Mouse (Mus musculus) right cerebral cortex, adult 2 months (tissue): ENCODE data around the gene Kdm2a.

Experiments used
- DNase-seq, 2 experiments: peaks; one replicate each; pipeline ENCODE4 v3.0.0; 2021 to 2022; ENCODE audit warnings: low spot score in 2 of 2

The Kdm2a gene

DNA sequence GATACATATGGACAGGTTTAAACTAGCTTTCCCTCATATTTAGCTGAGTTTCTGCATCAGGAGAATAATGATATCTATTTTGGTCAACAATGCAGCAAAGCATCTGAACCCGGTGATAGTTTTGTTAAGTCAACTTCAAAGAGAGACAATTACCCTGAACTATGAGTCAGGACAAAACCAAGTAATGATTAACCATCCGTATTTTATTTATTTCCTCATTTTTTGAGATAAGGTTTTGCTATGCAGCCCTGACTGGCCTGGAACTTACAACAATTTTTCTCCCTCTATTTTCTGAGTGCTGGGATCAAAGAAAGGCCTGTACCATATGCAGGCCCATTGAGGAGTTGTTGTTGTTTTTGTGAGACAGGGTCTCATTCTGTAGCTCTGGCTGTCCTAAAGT lies 67.5 kb downstream of the Kdm2a start:
- no peak for DNase-seq

DNA sequence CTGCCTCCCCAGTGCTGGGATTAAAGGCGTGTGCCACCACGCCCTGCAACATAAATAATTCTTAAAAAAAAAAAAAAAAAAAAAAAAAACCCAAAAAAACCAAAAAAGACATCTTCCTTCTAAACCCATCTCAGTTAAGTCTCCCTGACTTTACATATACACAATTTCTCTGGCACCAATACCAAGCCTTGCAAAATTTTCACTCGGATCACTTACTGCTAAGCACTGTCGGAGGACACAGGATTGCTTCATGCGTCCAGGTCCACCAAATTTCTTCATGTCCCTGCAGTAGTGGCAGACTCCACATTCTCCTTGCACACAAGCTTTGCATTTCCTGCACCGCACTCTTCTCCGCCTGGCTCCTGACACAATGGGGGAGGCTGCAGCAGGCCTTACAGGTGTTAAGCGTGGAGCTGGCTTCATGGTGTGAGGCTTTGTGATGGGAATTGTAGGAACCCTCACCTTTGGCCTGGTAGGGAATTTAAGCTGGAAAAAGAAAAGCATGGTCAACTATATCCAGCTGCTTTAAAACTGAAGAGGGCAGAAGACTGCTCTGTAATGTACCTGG lies 69.3 kb downstream of the Kdm2a start:
- DNase-seq: no peak

GRCm38 (mm10) chr19:4326881-4327280 lies 71.2 kb downstream of the Kdm2a start:
- DNase-seq: no peak

- no peak for DNase-seq
Measured at GRCm38 (mm10) chr19:4326106-4326505, 72.0 kb downstream of the Kdm2a start.

DNA sequence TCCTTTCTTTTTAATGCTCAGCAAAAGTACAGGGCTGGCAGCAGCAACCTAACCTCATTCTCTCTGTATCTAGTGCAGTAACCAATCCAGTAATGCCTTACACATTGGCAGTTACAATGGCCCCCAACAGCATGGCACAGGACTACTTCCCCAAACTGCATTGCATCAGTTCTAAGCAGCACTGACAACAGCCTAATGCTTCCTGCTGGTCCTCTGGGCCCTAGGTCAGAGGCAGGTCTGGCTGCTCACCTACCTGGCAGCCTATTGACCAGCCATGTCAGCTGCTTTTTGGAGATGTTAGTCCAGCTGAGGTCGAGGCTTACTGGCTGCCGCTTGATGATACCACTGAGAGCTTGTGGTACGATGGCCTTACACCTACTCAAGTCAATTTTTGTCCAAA lies 76.0 kb downstream of the Kdm2a start:
- DNase-seq: no peak

DNA sequence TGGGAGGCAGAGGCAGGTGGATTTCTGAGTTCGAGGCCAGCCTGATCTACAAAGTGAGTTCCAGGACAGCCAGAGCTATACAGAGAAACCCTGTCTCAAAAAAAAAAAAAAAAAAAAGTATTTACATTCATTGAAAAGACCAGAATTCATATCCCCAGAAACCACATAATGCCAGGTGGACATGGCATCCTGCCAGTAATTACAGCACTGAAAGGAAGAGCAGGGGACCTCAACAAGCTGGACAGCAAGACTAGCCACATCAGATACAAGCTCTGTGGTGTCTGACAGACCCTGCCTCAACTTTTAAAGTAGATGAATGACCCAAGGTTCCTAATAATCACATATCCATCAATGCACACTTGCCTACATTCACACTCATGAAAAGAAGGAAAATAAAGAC lies 76.5 kb downstream of the Kdm2a start:
- DNase-seq: no peak

- no peak for DNase-seq
Measured at GRCm38 (mm10) chr19:4319272-4319671, 78.8 kb downstream of the Kdm2a start.

DNA sequence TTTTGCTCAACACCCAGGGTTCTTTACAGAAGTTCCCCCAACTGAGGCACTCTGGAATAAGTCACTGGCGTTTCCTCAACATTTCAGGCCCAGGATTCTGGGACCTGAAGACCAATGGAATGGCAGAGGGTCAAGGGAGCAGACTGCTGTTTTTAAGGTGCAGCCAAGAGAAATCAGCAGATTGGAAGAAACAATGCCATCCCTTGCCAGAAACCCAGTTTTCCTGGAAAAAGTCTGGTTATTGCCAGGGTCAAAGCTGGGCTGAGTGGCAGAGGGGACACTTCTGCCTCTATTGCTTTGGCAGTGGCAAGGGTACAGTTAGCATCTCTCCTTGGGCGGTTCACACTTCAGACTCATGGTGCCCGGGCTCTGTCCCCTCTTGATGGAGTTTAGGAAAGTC lies 80.9 kb downstream of the Kdm2a start:
- no peak for DNase-seq

- no peak for DNase-seq
Measured at GRCm38 (mm10) chr19:4315223-4315944, 82.7 kb downstream of the Kdm2a start.

GRCm38 (mm10) chr19:4309776-4310185 lies 88.3 kb downstream of the Kdm2a start:
- peak; percentile 42 to 54 for DNase-seq

GRCm38 (mm10) chr19:4309302-4309701 lies 88.8 kb downstream of the Kdm2a start:
- DNase-seq: no peak

- peak; percentile 68 to 74 for DNase-seq
Measured at GRCm38 (mm10) chr19:4306190-4306577, 91.9 kb downstream of the Kdm2a start, which contains the start of gene Grk2. Gene Grk2 (minus strand): TSS chr19:4306222.

DNA sequence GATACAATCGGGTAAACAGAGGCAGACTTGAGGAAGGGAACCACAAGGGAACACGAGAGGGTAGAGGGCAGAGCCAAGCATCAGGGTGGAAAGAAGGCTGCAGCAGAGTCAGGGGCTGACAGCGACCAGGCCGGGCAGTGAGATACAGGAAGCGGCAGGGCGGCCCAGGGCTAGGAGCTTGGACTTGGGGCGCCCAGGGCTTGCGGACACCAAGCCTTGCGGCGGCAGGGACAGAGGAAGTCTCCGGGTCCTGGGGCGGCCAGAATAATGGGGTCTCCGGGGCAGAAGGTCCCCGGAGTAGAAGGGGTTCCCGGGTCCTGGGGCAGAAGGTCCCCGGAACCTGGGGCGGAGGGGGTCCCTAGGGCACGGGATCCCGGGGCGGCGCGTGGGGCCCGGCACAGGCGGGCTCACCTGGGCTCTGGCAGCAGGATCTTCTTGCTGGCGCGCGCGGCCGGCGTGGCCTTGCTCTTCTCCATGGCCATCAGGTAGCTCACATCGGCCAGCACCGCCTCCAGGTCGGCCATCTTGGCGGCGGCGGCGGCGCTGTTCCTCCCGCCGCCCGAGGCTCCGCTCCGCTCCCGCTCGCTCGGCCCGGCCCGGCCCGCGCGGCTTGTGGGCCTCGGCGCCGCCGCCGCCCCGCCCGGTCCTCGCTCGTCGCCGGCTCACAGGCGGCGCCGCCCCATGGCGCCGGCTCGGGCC lies 92.4 kb downstream of the Kdm2a start:
- peak in 1 of 2 experiments; percentile 43 for DNase-seq

DNA sequence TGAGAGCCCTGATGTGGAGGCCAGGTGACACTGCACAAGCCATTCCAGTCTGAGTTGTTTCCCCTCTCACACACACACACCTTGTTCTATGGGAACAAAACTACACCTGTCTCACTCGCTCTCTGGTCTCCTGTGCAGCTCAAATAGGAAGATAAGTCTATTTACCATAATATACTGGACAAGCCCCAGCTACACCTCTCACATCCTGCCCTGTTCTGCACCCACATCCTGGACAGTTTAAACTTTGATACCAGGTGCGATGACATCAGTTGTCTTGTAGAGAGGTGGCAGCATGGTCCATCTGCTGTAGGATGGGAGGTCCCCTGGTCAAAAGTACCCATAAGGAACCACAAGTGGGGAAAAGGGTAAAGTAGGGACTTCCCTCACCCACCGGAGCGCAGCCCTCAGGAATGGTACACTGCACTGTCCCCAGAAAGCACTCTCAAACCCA lies 93.2 kb downstream of the Kdm2a start:
- no peak for DNase-seq

- no peak for DNase-seq
Measured at GRCm38 (mm10) chr19:4304251-4304821, 93.7 kb downstream of the Kdm2a start.

GRCm38 (mm10) chr19:4303640-4303995 lies 94.5 kb downstream of the Kdm2a start:
- no peak for DNase-seq

- DNase-seq: peak in 1 of 2 experiments; percentile 49
Measured at GRCm38 (mm10) chr19:4302936-4303639, 95.0 kb downstream of the Kdm2a start.

DNA sequence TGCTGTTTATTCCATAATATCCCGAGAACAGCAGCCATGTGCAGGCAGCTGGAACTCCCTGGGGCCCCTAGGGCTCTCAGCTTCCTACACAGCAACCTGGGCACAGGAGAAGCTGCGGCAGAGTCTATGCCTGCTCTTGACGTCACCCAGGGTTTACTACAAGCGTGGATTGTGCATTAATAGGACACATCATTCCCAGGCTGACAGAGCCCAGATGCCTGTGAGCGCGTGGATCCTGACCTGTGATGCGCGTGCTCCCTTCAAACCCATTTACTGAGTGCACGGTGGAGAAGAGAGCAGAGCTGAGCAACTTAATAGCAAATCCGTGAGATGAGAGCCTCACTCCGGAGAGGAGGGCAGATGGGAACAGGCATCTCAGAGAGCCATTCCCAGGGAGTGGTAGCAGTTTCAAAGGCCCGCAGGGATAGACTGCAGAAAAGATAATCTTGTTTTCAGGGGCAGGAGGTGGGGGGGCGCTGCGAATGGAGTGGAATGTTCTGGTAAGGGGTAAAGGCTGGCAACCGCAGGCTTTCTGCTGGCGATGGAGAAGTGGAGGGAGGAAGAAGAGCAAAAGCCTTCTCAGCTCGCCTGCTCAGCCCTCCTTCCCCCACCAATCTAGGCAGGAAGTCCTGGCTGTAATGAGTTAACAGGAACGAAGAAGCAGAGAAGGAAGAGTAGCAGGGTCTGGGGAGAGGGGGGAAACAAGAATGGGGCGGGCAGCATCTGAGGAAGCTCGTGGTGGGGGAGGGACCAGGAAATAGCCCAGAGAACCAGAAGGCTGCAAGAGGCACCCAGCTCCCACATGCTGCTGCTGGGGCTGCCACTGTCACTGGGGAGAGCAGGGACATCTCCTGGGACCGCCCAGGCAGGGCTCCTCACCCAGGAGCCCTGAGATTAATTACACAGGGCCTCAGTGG lies 96.1 kb downstream of the Kdm2a start:
- peak; percentile 63 to 65 for DNase-seq

DNA sequence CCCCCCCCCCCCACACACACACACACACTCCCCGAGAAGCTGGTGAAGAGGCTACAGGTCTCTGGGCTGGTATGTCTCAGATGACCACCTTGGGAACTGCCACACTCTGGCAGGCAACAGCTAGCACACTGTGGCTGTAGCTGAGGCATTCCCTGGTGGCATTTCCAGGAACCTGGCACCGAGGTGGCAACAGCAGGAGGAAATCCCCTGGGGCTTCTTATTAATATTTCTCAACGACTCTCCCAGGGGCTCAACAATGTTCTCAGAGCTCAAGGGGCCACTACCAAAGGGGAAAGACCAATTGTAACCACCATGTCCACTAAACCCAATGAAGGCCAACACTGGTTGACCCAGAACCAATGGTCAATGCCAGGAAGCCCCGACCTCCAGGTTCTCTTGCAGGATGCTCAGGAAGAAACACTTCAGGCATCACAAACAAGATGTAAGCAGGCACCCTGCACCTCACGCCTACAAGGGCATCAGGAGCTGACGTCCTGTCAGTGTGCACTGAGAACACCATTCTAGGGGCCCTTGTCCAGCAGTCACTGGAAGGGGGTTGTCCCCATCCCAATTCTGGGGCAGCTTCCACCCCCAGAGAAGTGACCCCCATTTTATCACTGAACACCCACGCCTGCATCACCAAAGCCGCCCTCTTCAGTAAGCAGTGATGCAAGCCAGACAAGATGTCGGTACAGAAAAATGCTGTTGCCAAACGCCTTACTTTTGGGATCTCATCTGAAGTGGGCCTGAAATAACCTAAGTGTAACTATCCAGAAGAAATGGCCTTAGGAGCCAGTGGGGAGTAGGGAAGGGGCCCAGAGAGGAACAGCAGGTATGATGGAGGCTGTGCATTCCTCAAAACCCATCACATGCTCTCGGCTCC lies 97.0 kb downstream of the Kdm2a start:
- DNase-seq: no peak

GRCm38 (mm10) chr19:4300271-4300704 lies 97.8 kb downstream of the Kdm2a start:
- no peak for DNase-seq
